Mouse (Mus musculus): ENCODE measurements around the gene Gm10645. TPM values are rescaled to one million over a fixed set of nuclear protein-coding genes. Genes with fewer than 3 reads are reported as not detected.

Gm10645 gene
- polyA plus RNA-seq, 1 experiment from 2014 or later = 0.93 TPM

DNA sequence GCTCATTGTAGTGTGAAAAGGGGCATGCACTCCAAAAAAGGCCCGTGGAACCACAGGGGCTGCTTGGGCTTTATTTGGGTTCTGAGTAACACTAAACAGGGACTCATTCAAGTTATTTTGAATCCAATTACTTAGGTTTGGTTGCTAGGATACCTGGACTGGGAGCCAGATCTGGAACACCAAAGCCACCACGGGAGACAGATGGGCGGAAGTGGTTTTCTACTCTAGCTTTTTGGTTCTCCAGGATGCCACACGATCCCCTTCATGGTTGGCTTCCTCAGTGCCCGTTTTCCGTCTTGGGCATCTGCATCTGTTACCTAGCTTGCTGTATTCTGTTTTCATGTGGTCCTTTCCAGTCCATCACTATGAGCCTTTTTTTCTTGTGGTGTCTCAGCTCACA, 30.1 kb upstream of the Gm10645 start:
- no peak for DNase-seq (ENCODE audit: low spot score)
- ATAC-seq (ENCODE audit: insufficient number of reproducible peaks, low FRiP score, low TSS enrichment, low read depth) = no peak
- Histone ChIP-seq H3K27me3 (ENCODE audit: control insufficient read depth, insufficient read depth, low read length) (no peaks in the 10 kb centered on the region), H3K4me3 (ENCODE audit: low read depth, low read length) (no peak overlapping the region), H3K4me2 (ENCODE audit: low read depth, severe bottlenecking) (no peak overlapping the region), H3K9ac (ENCODE audit: low read length) (no peak overlapping the region), H3K9me3 (ENCODE audit: control insufficient read depth, low read length) (no peaks in the 10 kb centered on the region), H3K4me1 (ENCODE audit: control insufficient read depth, insufficient read depth, low read length) (no peaks in the 10 kb centered on the region), H3K27ac (replicated peaks; ENCODE audit: low read depth, low read length) (no peak overlapping the region), H3K36me3 (ENCODE audit: control insufficient read depth, insufficient read depth, low read length) (no peaks in the 10 kb centered on the region)
- 84% methylated on average over 6 of the region's 6 CpGs for WGBS

DNA sequence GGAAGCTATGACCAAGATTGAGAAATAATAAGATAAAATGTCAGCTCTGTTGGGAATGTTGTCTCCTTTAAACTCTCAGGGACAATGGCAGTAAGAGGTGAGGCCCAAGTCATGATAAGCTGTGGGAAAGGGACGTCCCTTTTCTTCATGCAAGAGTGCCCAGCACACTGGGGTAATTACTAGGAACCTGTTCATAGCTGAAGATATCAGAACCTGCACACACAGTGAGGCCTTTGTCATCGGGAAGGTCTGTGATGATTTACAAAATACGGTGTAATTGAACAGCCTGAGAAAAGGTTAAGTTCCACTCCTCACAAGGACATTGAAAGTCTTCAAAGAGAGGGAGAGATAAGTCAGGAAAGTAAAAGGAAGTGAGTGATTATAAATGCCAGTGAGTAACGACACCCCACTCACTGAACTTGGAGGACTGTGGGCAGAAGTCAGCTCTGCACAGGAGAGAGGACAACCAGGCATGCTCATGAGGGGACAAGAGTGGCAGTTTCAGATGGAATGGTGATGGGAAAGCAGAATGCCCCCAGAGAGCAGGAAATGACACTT, 23.6 kb upstream of the Gm10645 start:
- Histone ChIP-seq H3K9ac (ENCODE audit: low read length) (no peak overlapping the region), H3K9me3 (ENCODE audit: control insufficient read depth, low read length) (no peaks in the 10 kb centered on the region), H3K27ac (replicated peaks; ENCODE audit: low read depth, low read length) (no peak overlapping the region), H3K27me3 (ENCODE audit: control insufficient read depth, insufficient read depth, low read length) (no peaks in the 10 kb centered on the region), H3K36me3 (ENCODE audit: control insufficient read depth, insufficient read depth, low read length) (no peaks in the 10 kb centered on the region), H3K4me3 (ENCODE audit: low read depth, low read length) (no peak overlapping the region), H3K4me2 (ENCODE audit: low read depth, severe bottlenecking) (no peak overlapping the region), H3K4me1 (ENCODE audit: control insufficient read depth, insufficient read depth, low read length) (no peaks in the 10 kb centered on the region)
- ATAC-seq (ENCODE audit: insufficient number of reproducible peaks, low FRiP score, low TSS enrichment, low read depth) (no peak), DNase-seq (ENCODE audit: low spot score) (no peak)
- 80% methylated on average over 4 of the region's 4 CpGs for WGBS

DNA sequence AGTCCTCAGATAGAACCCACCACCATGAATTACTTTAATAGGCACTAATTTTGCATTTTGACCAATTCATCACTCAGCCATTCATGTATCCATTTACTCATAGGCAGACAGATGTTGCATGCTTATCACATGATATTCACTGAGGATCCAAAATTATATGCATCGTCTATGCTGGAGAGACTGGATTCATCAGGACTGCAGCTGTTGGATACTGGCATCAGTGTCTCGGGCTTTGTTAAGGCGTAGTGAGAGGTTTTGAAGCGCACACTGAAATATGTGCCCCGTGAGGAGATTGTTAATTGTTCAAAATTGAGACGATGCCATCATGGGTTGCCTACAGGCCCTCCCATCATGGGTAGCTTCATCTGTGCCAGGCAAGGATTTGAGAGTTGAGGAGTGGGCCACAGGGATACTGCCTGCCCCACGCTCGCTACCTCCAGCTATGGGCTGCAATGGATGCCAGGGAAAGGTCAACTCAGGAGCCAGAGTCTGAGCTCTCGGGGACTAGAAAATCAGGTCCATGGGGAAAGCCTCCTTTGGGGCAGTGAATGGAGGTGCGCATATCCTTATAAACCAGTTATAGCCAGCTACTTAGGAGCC, 21.5 kb upstream of the Gm10645 start:
- WGBS = 90% methylated on average over 10 of the region's 10 CpGs
- Histone ChIP-seq H3K4me3 (ENCODE audit: low read depth, low read length) (no peak overlapping the region), H3K27me3 (ENCODE audit: control insufficient read depth, insufficient read depth, low read length) (no peaks in the 10 kb centered on the region), H3K4me1 (ENCODE audit: control insufficient read depth, insufficient read depth, low read length) (no peaks in the 10 kb centered on the region), H3K36me3 (ENCODE audit: control insufficient read depth, insufficient read depth, low read length) (no peaks in the 10 kb centered on the region), H3K9ac (ENCODE audit: low read length) (no peak overlapping the region), H3K4me2 (ENCODE audit: low read depth, severe bottlenecking) (no peak overlapping the region), H3K27ac (replicated peaks; ENCODE audit: low read depth, low read length) (no peak overlapping the region), H3K9me3 (ENCODE audit: control insufficient read depth, low read length) (no peaks in the 10 kb centered on the region)
- DNase-seq (ENCODE audit: low spot score) (no peak), ATAC-seq (ENCODE audit: insufficient number of reproducible peaks, low FRiP score, low TSS enrichment, low read depth) (no peak)

DNA sequence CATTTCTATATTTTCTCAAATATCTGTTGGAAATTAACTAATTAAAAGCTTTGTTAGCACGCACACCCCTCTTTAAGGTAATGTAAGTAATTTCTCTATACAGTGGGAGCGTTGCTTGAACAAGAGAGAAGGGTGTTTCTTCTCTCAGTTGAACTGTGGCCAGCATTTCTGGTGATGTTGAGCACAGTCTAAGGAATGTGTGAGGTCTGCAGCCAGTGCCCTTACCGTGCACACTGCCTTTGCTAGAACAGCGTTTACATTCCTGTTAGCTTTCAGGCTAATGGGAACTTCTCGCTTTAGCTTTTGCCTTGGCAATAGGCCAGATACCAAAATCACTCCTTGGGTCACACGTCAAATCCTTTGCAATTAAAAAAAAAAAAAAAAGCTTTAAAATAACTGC, 20.4 kb upstream of the Gm10645 start:
- 0 out of 2 replicates have a peak, but pooled peaks cover 2% of the 10 kb centered on the region for H3K4me1 ChIP-seq (ENCODE audit: control insufficient read depth, insufficient read depth, low read length)
- no peak for DNase-seq (ENCODE audit: low spot score)
- no peaks in the 10 kb centered on the region for H3K36me3 ChIP-seq (ENCODE audit: control insufficient read depth, insufficient read depth, low read length)
- WGBS = 78% methylated on average over 6 of the region's 6 CpGs
- ATAC-seq (ENCODE audit: insufficient number of reproducible peaks, low FRiP score, low TSS enrichment, low read depth) = 0 out of 2 replicates have a peak, but pooled peaks have one; percentile 60
- H3K27me3 ChIP-seq (ENCODE audit: control insufficient read depth, insufficient read depth, low read length) = no peaks in the 10 kb centered on the region
- no peak overlapping the region for H3K27ac ChIP-seq (replicated peaks; ENCODE audit: low read depth, low read length)
- no peak overlapping the region for H3K4me2 ChIP-seq (ENCODE audit: low read depth, severe bottlenecking)
- no peak overlapping the region for H3K4me3 ChIP-seq (ENCODE audit: low read depth, low read length)
- H3K9ac ChIP-seq (ENCODE audit: low read length) = no peak overlapping the region
- H3K9me3 ChIP-seq (ENCODE audit: control insufficient read depth, low read length) = no peaks in the 10 kb centered on the region

DNA sequence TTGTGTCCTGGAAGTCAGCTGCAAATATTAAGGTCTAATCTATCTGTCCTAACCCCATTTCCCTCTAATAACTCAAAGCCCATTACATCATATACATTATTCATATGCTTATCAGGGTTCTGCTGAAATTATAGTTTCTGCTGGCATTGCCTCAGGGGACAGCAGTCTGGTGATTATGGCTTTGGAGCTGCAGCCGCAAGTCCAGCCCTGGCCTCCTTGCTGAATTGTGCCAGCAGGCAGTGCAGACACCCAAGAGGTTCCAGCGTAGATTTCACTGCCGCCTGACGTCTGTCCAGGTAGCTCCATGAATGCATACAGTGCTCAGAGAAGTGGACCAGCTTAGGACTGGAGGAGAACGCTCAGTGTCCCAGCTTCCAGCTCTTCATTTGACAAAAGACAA, 16.8 kb upstream of the Gm10645 start:
- ATAC-seq (ENCODE audit: insufficient number of reproducible peaks, low FRiP score, low TSS enrichment, low read depth) (no peak), DNase-seq (ENCODE audit: low spot score) (no peak)
- no peaks in the 10 kb centered on the region for H3K36me3 ChIP-seq (ENCODE audit: control insufficient read depth, insufficient read depth, low read length)
- 0 out of 2 replicates have a peak, but pooled peaks cover 2% of the 10 kb centered on the region for H3K4me1 ChIP-seq (ENCODE audit: control insufficient read depth, insufficient read depth, low read length)
- 82% methylated on average over 5 of the region's 5 CpGs for WGBS
- no peak overlapping the region for H3K4me2 ChIP-seq (ENCODE audit: low read depth, severe bottlenecking)
- H3K27me3 ChIP-seq (ENCODE audit: control insufficient read depth, insufficient read depth, low read length) = no peaks in the 10 kb centered on the region
- no peak overlapping the region for H3K9ac ChIP-seq (ENCODE audit: low read length)
- no peak overlapping the region for H3K4me3 ChIP-seq (ENCODE audit: low read depth, low read length)
- no peaks in the 10 kb centered on the region for H3K9me3 ChIP-seq (ENCODE audit: control insufficient read depth, low read length)
- no peak overlapping the region for H3K27ac ChIP-seq (replicated peaks; ENCODE audit: low read depth, low read length)

DNA sequence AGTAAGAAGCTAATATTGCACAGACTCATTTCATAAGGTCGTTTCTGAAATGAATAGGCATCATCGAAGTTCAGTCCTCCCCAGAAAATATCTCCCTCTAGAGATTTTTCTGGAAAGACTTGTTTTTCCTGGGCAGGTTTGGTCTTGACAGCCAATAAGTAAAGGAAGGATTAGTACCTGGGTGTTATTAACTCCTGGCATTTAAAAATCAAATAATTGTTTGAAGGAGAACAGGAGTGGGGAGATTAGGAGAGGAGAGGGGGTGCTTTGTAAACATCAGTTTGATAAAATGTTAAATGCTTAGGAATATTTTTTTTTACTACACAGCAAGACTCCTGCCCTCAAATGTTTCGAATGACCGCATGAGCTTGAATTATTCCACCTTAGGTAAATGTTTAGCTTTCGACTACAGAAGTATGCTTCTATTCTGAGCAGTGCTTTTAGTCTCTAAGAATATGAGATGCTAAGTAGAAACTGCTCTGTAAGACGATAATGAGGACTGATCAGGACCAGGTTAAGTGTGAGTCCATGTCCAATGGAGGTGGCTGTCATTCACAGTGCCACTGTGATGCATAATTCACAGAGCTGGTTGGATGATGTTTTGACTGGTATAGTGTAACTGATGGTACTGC, 16.0 kb upstream of the Gm10645 start:
- Histone ChIP-seq H3K9ac (ENCODE audit: low read length) (no peak overlapping the region), H3K4me2 (ENCODE audit: low read depth, severe bottlenecking) (no peak overlapping the region), H3K27me3 (ENCODE audit: control insufficient read depth, insufficient read depth, low read length) (no peaks in the 10 kb centered on the region), H3K9me3 (ENCODE audit: control insufficient read depth, low read length) (no peaks in the 10 kb centered on the region), H3K27ac (replicated peaks; ENCODE audit: low read depth, low read length) (no peak overlapping the region), H3K4me3 (ENCODE audit: low read depth, low read length) (no peak overlapping the region), H3K36me3 (ENCODE audit: control insufficient read depth, insufficient read depth, low read length) (no peaks in the 10 kb centered on the region), H3K4me1 (ENCODE audit: control insufficient read depth, insufficient read depth, low read length) (0 out of 2 replicates have a peak, but pooled peaks cover 4% of the 10 kb centered on the region)
- WGBS = 79% methylated on average over 6 of the region's 6 CpGs
- no peak for ATAC-seq (ENCODE audit: insufficient number of reproducible peaks, low FRiP score, low TSS enrichment, low read depth)
- DNase-seq (ENCODE audit: low spot score) = no peak

DNA sequence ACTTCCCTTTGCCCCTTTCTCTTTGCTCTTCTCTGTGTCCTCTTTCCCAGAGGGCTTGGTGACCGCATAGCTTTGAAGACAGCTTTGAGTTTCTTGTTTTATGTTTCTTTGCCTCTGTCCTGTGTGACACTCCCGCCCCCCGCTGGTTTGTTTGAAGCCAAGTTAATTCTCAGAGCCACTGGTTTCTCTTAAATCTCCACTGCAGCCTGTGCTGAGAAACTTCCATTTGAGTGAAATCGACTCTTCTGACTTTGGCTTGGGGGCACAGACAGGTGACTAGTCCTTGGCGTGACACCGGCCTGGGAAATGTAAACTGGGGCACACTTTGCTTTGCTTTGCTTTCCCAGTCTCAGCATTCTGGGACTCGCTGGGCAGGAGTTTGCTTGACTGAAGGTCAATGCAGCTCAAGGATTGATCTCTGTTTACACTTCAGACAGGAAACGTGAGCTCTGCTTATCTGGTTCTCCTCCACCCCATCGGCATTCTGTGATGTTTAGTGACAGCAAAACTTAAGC, 12.3 kb upstream of the Gm10645 start:
- DNase-seq (ENCODE audit: low spot score) (peak; percentile 41), ATAC-seq (ENCODE audit: insufficient number of reproducible peaks, low FRiP score, low TSS enrichment, low read depth) (no peak)
- Histone ChIP-seq H3K4me1 (ENCODE audit: control insufficient read depth, insufficient read depth, low read length) (0 out of 2 replicates have a peak, but pooled peaks cover 4% of the 10 kb centered on the region), H3K36me3 (ENCODE audit: control insufficient read depth, insufficient read depth, low read length) (no peaks in the 10 kb centered on the region), H3K27ac (replicated peaks; ENCODE audit: low read depth, low read length) (no peak overlapping the region), H3K9me3 (ENCODE audit: control insufficient read depth, low read length) (no peaks in the 10 kb centered on the region), H3K4me3 (ENCODE audit: low read depth, low read length) (no peak overlapping the region), H3K27me3 (ENCODE audit: control insufficient read depth, insufficient read depth, low read length) (no peaks in the 10 kb centered on the region), H3K4me2 (ENCODE audit: low read depth, severe bottlenecking) (no peak overlapping the region), H3K9ac (ENCODE audit: low read length) (no peak overlapping the region)
- WGBS = 6% methylated on average over 9 of the region's 9 CpGs

DNA sequence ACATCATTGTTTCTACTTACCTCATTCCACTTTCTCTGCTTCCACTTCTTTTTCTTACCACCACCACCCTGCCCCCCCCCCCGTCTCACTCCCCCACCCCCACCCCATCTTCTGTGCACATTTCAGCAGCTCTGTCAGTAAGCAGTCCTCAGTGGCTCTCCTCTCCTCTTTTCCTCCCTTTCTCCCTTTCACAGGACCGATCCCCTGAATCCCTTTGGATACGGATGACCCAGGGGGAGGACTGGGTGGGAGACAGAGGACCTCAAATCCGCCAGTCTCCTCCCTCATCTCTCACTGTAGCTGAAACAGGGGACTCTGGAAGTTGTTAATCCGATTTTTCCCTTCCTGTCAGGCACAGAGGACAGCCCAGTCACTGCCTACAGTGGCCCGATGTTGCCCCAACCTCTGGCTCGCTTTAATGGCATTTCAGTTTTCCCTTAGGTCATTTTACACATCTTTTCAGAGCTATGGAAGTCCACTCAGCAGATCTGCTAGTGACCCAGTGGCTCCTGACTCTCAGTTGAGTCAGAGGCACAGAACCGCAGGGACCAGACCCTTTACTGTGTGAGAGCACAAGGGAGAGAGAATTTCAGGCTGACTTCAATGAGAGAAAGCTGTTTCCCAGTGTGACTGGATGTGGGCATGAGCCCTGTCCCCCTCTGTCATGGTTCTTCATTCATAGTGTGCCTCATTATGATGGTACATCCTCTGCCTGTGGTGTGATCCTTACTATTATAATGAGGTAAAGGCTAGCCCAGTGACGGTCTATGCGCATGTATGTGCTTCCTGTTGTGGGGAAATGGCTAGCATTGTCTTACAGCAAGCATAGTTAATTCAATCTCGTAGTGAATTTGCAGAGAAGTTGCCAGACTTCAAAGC, 11.6 kb upstream of the Gm10645 start:
- Histone ChIP-seq H3K27ac (replicated peaks; ENCODE audit: low read depth, low read length) (no peak overlapping the region), H3K9ac (ENCODE audit: low read length) (no peak overlapping the region), H3K4me2 (ENCODE audit: low read depth, severe bottlenecking) (no peak overlapping the region), H3K4me1 (ENCODE audit: control insufficient read depth, insufficient read depth, low read length) (0 out of 2 replicates have a peak, but pooled peaks cover 4% of the 10 kb centered on the region), H3K9me3 (ENCODE audit: control insufficient read depth, low read length) (no peaks in the 10 kb centered on the region), H3K4me3 (ENCODE audit: low read depth, low read length) (no peak overlapping the region), H3K36me3 (ENCODE audit: control insufficient read depth, insufficient read depth, low read length) (no peaks in the 10 kb centered on the region), H3K27me3 (ENCODE audit: control insufficient read depth, insufficient read depth, low read length) (no peaks in the 10 kb centered on the region)
- ATAC-seq (ENCODE audit: insufficient number of reproducible peaks, low FRiP score, low TSS enrichment, low read depth) (no peak), DNase-seq (ENCODE audit: low spot score) (no peak)
- 21% methylated on average over 11 of the region's 11 CpGs for WGBS
